Mouse (Mus musculus) limb, embryonic 14.5 days (tissue): ENCODE measurements around the gene Qars. TPM values are rescaled to one million over a fixed set of nuclear protein-coding genes. Genes with fewer than 3 reads are reported as not detected.

ENCODE experiments used
- ATAC-seq: fragments of 200-750 bp; cut with Nextera tagmentation; 2 replicates; pipeline ENCODE4 v1.8.0; 2017; ENCODE audit warnings: low read depth, moderate number of reproducible peaks, moderate TSS enrichment; ENCODE audit not compliant: low FRiP score
- DNase-seq: peaks from one replicate; pipeline ENCODE4 v3.0.0-alpha.2; 2015; ENCODE audit warnings: low spot score
- H3K27ac ChIP-seq: fragments of 300-500 bp; sonication (generic); replicated peaks from 2 replicates; pipeline ENCODE4 v1.5.1; 2014; ENCODE audit warnings: low read depth, mild to moderate bottlenecking, low read length, moderate library complexity, mixed read lengths
- H3K27me3 ChIP-seq: fragments of 300-500 bp; sonication (generic); 2 replicates; pipeline ENCODE4 v1.6.1; 2014; ENCODE audit warnings: low read length, mixed read lengths; ENCODE audit not compliant: control insufficient read depth, insufficient read depth
- H3K36me3 ChIP-seq: fragments of 300-500 bp; sonication (generic); 2 replicates; pipeline ENCODE4 v1.6.1; 2014; ENCODE audit warnings: mild to moderate bottlenecking, low read length, moderate library complexity, mixed read lengths; ENCODE audit not compliant: control insufficient read depth, insufficient read depth
- H3K4me1 ChIP-seq: fragments of 300-500 bp; sonication (generic); 2 replicates; pipeline ENCODE4 v1.6.1; 2014; ENCODE audit warnings: antibody characterized with exemption, low read length, mixed read lengths; ENCODE audit not compliant: control insufficient read depth, insufficient read depth
- H3K4me2 ChIP-seq: fragments of 300-500 bp; sonication (generic); replicated peaks from 2 replicates; pipeline ENCODE4 v1.6.1; 2014; ENCODE audit warnings: low read depth, mild to moderate bottlenecking, low read length, moderate library complexity; ENCODE audit not compliant: severe bottlenecking
- H3K4me3 ChIP-seq: fragments of 300-500 bp; sonication (generic); replicated peaks from 2 replicates; pipeline ENCODE4 v1.5.1; 2014; ENCODE audit warnings: low read length
- H3K9ac ChIP-seq: fragments of 300-500 bp; sonication (generic); 2 replicates; pipeline ENCODE4 v1.6.1; 2014; ENCODE audit warnings: mild to moderate bottlenecking, low read depth, low read length, moderate library complexity; ENCODE audit not compliant: severe bottlenecking
- H3K9me3 ChIP-seq: fragments of 300-500 bp; sonication (generic); 2 replicates; pipeline ENCODE4 v1.6.1; 2016; ENCODE audit warnings: low read length; ENCODE audit not compliant: control insufficient read depth
- POLR2A ChIP-seq: fragments of 200-500 bp; IDR thresholded peaks from 2 replicates; pipeline ENCODE4 v1.8.0; 2012; ENCODE audit warnings: inconsistent platforms, mild to moderate bottlenecking, moderate library complexity, borderline replicate concordance; ENCODE audit not compliant: insufficient read depth, insufficient read length; ENCODE audit errors: extremely low read depth
- WGBS: fragments of 180-500 bp; shearing (Covaris S2); extraction: QIAGEN DNeasy Blood & Tissue Kit; methylation state at CpG from one replicate; pipeline ENCODE4 v1.1.7; 2014; 5-methylcytosine and 5-hydroxymethylcytosine counted together
- polyA plus RNA-seq, 2 experiments: library from polyadenylated mRNA; depleted of rRNA in 1 of 2; stranded (reverse) in 1 of 2; unstranded in 1 of 2; fragments of >200 nt; fragmentation: Nextera tagmentation in 1 of 2; extraction: Ambion mirVana in 1 of 2; gene quantifications; 2 replicates each; pipeline versions ENCODE4 v1.2.1 to v1.2.3; 2012 to 2014

Qars gene
- polyA plus RNA-seq, 2 experiments: 117 to 238 TPM

- TF ChIP-seq POLR2A: no peak
- H3K27ac ChIP-seq: no peak overlapping the region
- peaks cover 12% of the 10 kb centered on the region for H3K4me1 ChIP-seq
- DNase-seq (no peak), ATAC-seq (no peak)
- no peak overlapping the region for H3K4me3 ChIP-seq
- peaks cover 83% of the 10 kb centered on the region for H3K36me3 ChIP-seq
- H3K27me3 ChIP-seq: no peaks in the 10 kb centered on the region
- no peak overlapping the region for H3K9ac ChIP-seq
- H3K4me2 ChIP-seq: no peak overlapping the region
- no peaks in the 10 kb centered on the region for H3K9me3 ChIP-seq
- WGBS: 95% methylated on average over 8 of the region's 8 CpGs
Observed at GRCm38 (mm10) chr9:108493246-108493645, 14.3 kb upstream of the Qars start.

GRCm38 (mm10) chr9:108494146-108494825 lies 13.2 kb upstream of the Qars start:
- Histone ChIP-seq H3K4me3 (no peak overlapping the region), H3K4me2 (no peak overlapping the region), H3K27ac (no peak overlapping the region), H3K9ac (no peak overlapping the region), H3K36me3 (peaks cover 83% of the 10 kb centered on the region), H3K4me1 (peaks cover 12% of the 10 kb centered on the region), H3K9me3 (no peaks in the 10 kb centered on the region), H3K27me3 (no peaks in the 10 kb centered on the region)
- 93% methylated on average over 19 of the region's 19 CpGs for WGBS
- TF ChIP-seq POLR2A: no peak
- no peak for ATAC-seq
- no peak for DNase-seq

- no peak overlapping the region for H3K4me2 ChIP-seq
- WGBS: 81% methylated on average over 10 of the region's 10 CpGs
- no peak overlapping the region for H3K9ac ChIP-seq
- peaks cover 83% of the 10 kb centered on the region for H3K36me3 ChIP-seq
- H3K9me3 ChIP-seq: no peaks in the 10 kb centered on the region
- H3K4me1 ChIP-seq: peaks cover 12% of the 10 kb centered on the region
- H3K27me3 ChIP-seq: no peaks in the 10 kb centered on the region
- ATAC-seq (no peak), DNase-seq (no peak)
- H3K27ac ChIP-seq: no peak overlapping the region
- no peak for TF ChIP-seq POLR2A
- no peak overlapping the region for H3K4me3 ChIP-seq
Observed at GRCm38 (mm10) chr9:108494905-108495304, 12.6 kb upstream of the Qars start.

GRCm38 (mm10) chr9:108499231-108499630 lies 8.3 kb upstream of the Qars start:
- no peak for DNase-seq
- Histone ChIP-seq H3K27me3 (no peaks in the 10 kb centered on the region), H3K36me3 (peaks cover 91% of the 10 kb centered on the region)

GRCm38 (mm10) chr9:108499943-108500342 lies 7.6 kb upstream of the Qars start:
- Histone ChIP-seq H3K27ac (no peak overlapping the region), H3K4me2 (no peak overlapping the region), H3K4me1 (no peaks in the 10 kb centered on the region), H3K9me3 (no peaks in the 10 kb centered on the region), H3K4me3 (no peak overlapping the region), H3K36me3 (peaks cover 84% of the 10 kb centered on the region), H3K27me3 (no peaks in the 10 kb centered on the region), H3K9ac (no peak overlapping the region)
- DNase-seq (no peak), ATAC-seq (no peak)
- WGBS: 95% methylated on average over 15 of the region's 15 CpGs
- no peak for TF ChIP-seq POLR2A

More at GRCm38 (mm10) chr9:108499231-108499630, 8.3 kb upstream of the Qars start:
- Histone ChIP-seq H3K27ac (no peak overlapping the region), H3K9ac (no peak overlapping the region), H3K4me1 (no peaks in the 10 kb centered on the region), H3K9me3 (no peaks in the 10 kb centered on the region), H3K4me2 (no peak overlapping the region), H3K4me3 (no peak overlapping the region)
- ATAC-seq: no peak
- WGBS: 92% methylated on average over 7 of the region's 7 CpGs
- TF ChIP-seq POLR2A: no peak

GRCm38 (mm10) chr9:108506901-108507300 lies 605 bp upstream of the Qars start:
- 84% methylated on average over 7 of the region's 7 CpGs for WGBS

More at GRCm38 (mm10) chr9:108506901-108507300, 605 bp upstream of the Qars start:
- Histone ChIP-seq H3K27me3 (no peaks in the 10 kb centered on the region), H3K4me3 (peak overlapping the region; percentile 79), H3K4me1 (peaks cover 8% of the 10 kb centered on the region), H3K4me2 (peak overlapping the region; percentile 81), H3K9ac (no peak overlapping the region), H3K27ac (peak overlapping the region; percentile 72; the same call in 1 of the 2 replicates), H3K9me3 (no peaks in the 10 kb centered on the region), H3K36me3 (peaks cover 41% of the 10 kb centered on the region)
- ATAC-seq (no peak), DNase-seq (no peak)
- no peak for TF ChIP-seq POLR2A
